Comparison of ENCODE assay signal across 23 mouse cellular contexts in the genomic region with DNA sequence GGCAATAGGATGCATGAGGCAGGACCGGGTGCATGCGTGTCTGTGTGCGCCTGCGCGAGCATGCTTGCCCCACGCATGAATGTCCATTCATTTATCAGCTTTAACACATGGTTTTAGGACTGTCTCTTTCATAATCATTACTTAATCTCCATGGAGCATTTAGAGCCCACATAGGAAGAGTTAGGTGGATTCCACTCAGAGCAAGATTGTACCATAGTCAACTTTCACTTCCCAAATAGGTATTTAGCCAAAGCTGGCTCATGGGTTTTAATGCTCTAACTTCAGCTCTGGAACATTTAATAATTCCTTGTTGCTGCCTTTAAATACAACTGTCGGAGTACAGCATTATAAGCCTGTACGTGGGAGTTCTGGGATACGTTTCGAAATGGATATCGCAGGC.
A peak's percentile ranks its signal among the peaks of the same experiment; 100 is the strongest.
DNase-seq lines count a peak whose midpoint lies in the region; ATAC-seq and TF ChIP-seq lines count a peak whose summit lies in the region.
"Had no signal": no experiment of that assay in that cellular context is flagged by ENCODE, and none has a peak within 500 bp of the region (broad histone marks: within the 10 kb centered on the region; RNA-seq: fewer than 3 reads in every experiment).

No protein-coding gene starts in this region.

- H3K27me3 ChIP-seq in neural tube, embryonic 13.5 days: no peaks in the 10 kb centered on the region
- no peaks in the 10 kb centered on the region for H3K27me3 ChIP-seq in limb, embryonic 10.5 days (ENCODE audit: low read depth, poor library complexity, severe bottlenecking)
- H3K27me3 ChIP-seq in neural tube, embryonic 15.5 days (replicated peaks): no peaks in the 10 kb centered on the region
- H3K27me3 ChIP-seq in forebrain, embryonic 13.5 days: no peaks in the 10 kb centered on the region
- H3K27me3 ChIP-seq: embryonic facial prominence, embryonic 13.5 days; heart, embryonic 15.5 days; hindbrain, embryonic 15.5 days; Patski had no signal

- no peak overlapping the region for H3K4me2 ChIP-seq in neural tube, embryonic 13.5 days
- no peak overlapping the region for H3K4me2 ChIP-seq in neural tube, embryonic 15.5 days
- no peak overlapping the region for H3K4me2 ChIP-seq in forebrain, embryonic 13.5 days
- H3K4me2 ChIP-seq: embryonic facial prominence, embryonic 13.5 days; heart, embryonic 15.5 days; hindbrain, embryonic 15.5 days; liver, embryonic 11.5 days had no signal

- H3K9ac ChIP-seq in neural tube, embryonic 13.5 days: no peak overlapping the region
- H3K9ac ChIP-seq in neural tube, embryonic 15.5 days (replicated peaks): no peak overlapping the region
- H3K9ac ChIP-seq in forebrain, embryonic 13.5 days: no peak overlapping the region
- H3K9ac ChIP-seq: embryonic facial prominence, embryonic 13.5 days; hindbrain, embryonic 15.5 days had no signal

- H3K4me3 ChIP-seq in gastrocnemius, adult 2 months: no peak overlapping the region
- no peak overlapping the region for H3K4me3 ChIP-seq in neural tube, embryonic 13.5 days
- no peak overlapping the region for H3K4me3 ChIP-seq in limb, embryonic 10.5 days
- H3K4me3 ChIP-seq in neural tube, embryonic 15.5 days (replicated peaks): no peak overlapping the region
- no peak overlapping the region for H3K4me3 ChIP-seq in forebrain, embryonic 13.5 days
- H3K4me3 ChIP-seq: embryonic facial prominence, embryonic 13.5 days; heart, adult 2 months; heart, embryonic 15.5 days; hindbrain, embryonic 15.5 days; left cerebral cortex, adult 2 months; myocyte had no signal

- peak overlapping the region; percentile 84 for H3K27ac ChIP-seq in gastrocnemius, adult 2 months
- peak overlapping the region; percentile 54 for H3K27ac ChIP-seq in neural tube, embryonic 13.5 days (replicated peaks)
- H3K27ac ChIP-seq in limb, embryonic 10.5 days: 0 out of 2 replicates have a peak overlapping the region, but pooled peaks have one; percentile 58
- H3K27ac ChIP-seq in neural tube, embryonic 15.5 days (replicated peaks): peak overlapping the region; percentile 68; the same call in 1 of the 2 replicates
- no peak overlapping the region for H3K27ac ChIP-seq in forebrain, embryonic 13.5 days
- H3K27ac ChIP-seq: heart, adult 2 months; left cerebral cortex, adult 2 months had no signal

- no peak for TF ChIP-seq CTCF in gastrocnemius, adult 2 months (IDR thresholded peaks at IDR 0.05)

- no peak for DNase-seq in gastrocnemius, adult 2 months
- DNase-seq in gastrocnemius, adult 8-10 months (ENCODE audit: low spot score in 2 of 2): no peak
- no peak for DNase-seq in neural tube, embryonic 10.5 days (ENCODE audit: extremely low spot score, low spot score)
- no peak for DNase-seq in limb, embryonic 10.5 days (ENCODE audit: low spot score)
- DNase-seq: adrenal gland, postnatal 36 days; heart, adult 2 months; layer of hippocampus, adult 9-11 months; lung, adult 18-20 months; right cerebral cortex, postnatal 14 days had no signal

- H3K9me3 ChIP-seq in neural tube, embryonic 13.5 days: no peaks in the 10 kb centered on the region
- H3K9me3 ChIP-seq in limb, embryonic 10.5 days (replicated peaks): no peaks in the 10 kb centered on the region
- no peaks in the 10 kb centered on the region for H3K9me3 ChIP-seq in neural tube, embryonic 15.5 days (replicated peaks)
- H3K9me3 ChIP-seq in forebrain, embryonic 13.5 days (replicated peaks): no peaks in the 10 kb centered on the region
- H3K9me3 ChIP-seq: embryonic facial prominence, embryonic 13.5 days; heart, embryonic 15.5 days; hindbrain, embryonic 15.5 days had no signal

- intact Hi-C loops in gastrocnemius, adult 2 months (cut with DNase I): no loop called here

- peaks cover 40% of the 10 kb centered on the region for H3K4me1 ChIP-seq in neural tube, embryonic 13.5 days (replicated peaks)
- peaks cover 36% of the 10 kb centered on the region for H3K4me1 ChIP-seq in limb, embryonic 10.5 days
- H3K4me1 ChIP-seq in neural tube, embryonic 15.5 days: peaks cover 27% of the 10 kb centered on the region
- H3K4me1 ChIP-seq in forebrain, embryonic 13.5 days: no peaks in the 10 kb centered on the region

- WGBS in neural tube, embryonic 13.5 days: 91% methylated on average over 11 of the region's 11 CpGs
- WGBS in limb, embryonic 10.5 days: 97% methylated on average over 11 of the region's 11 CpGs
- 80% methylated on average over 11 of the region's 11 CpGs for WGBS in neural tube, embryonic 15.5 days
- 95% methylated on average over 11 of the region's 11 CpGs for WGBS in forebrain, embryonic 13.5 days

- no peaks in the 10 kb centered on the region for H3K36me3 ChIP-seq in neural tube, embryonic 13.5 days
- H3K36me3 ChIP-seq in limb, embryonic 10.5 days: peaks cover 11% of the 10 kb centered on the region
- no peaks in the 10 kb centered on the region for H3K36me3 ChIP-seq in neural tube, embryonic 15.5 days
- no peaks in the 10 kb centered on the region for H3K36me3 ChIP-seq in forebrain, embryonic 13.5 days (ENCODE audit: poor library complexity, severe bottlenecking)
- H3K36me3 ChIP-seq: hindbrain, embryonic 15.5 days had no signal

- no peak for ATAC-seq in neural tube, embryonic 13.5 days (ENCODE audit: low read depth)
- no peak for ATAC-seq in neural tube, embryonic 15.5 days (ENCODE audit: low FRiP score)
- no peak for ATAC-seq in forebrain, embryonic 13.5 days
- no peak for ATAC-seq in frontal cortex, adult (ENCODE audit: low TSS enrichment)
- ATAC-seq: forebrain, embryonic 14.5 days; intestine, embryonic 16.5 days; midbrain, embryonic 16.5 days; Patski had no signal
